Mouse (Mus musculus) spleen, postnatal 4 days (tissue): ENCODE data around the gene Olfr222.
"Not testable (repeated sequence)": the region's sequence is repeated elsewhere in the genome, so short reads cannot be mapped to it uniquely, and the experiment has no call there.

Source experiments
- DNase-seq, 2 experiments: peaks; one replicate each; pipeline ENCODE4 v3.0.0; 2022; ENCODE audit warnings: low spot score in 2 of 2

Olfr222 gene

GRCm38 (mm10) chr11:59576135-59576534 lies at the start of gene Olfr222:
TSS of gene Olfr222 (minus strand) at chr11:59576235.
- not testable (repeated sequence) for DNase-seq

- DNase-seq, result peak in 1 of 2 experiments; percentile 34
These were observed 48.1 kb upstream of the Olfr222 start for GRCm38 (mm10) chr11:59624017-59624630.

- DNase-seq, result no peak
These were observed 46.2 kb upstream of the Olfr222 start for GRCm38 (mm10) chr11:59622214-59622613.

DNA sequence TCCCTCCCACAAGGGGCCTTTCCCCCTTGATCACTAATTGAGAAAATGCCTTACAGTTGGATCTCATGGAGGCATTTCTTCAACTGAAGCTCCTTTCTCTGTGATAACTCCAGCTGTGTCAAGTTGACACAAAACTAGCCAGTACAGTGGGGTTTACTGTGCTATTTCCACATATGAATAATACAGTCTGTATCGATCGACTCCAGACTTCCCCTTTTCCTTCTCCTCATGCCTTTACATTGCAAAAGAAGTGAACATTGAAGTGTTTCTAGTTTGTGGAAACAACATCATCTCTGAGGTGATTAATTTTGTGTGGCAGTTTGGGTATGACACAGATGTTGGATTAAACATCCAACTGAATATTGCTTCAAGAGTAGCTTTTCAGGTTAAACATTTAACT lies 41.0 kb upstream of the Olfr222 start:
- DNase-seq, result not testable (repeated sequence)

- DNase-seq, result no peak
These were observed 38.1 kb upstream of the Olfr222 start for GRCm38 (mm10) chr11:59614120-59614519.

DNA sequence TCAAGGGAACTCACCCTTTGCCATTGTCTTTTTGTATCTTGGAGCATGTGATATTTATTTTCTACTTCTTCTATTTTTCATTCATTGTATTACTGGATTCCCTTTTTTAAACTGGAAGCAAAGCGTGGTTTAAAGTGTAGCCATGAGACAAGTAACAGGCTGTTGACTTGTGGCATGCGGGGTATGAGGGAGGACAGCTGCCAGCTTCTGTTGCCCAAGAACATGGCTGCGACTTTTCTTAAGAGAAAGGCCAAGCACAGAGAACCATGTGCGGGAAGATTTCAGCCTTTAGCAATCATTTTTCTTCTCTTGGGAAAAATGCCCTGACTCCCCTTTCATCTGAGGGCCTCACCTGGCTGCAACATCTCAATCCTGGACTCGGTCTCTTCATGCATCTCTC lies 35.6 kb upstream of the Olfr222 start:
- DNase-seq, result no peak

DNA sequence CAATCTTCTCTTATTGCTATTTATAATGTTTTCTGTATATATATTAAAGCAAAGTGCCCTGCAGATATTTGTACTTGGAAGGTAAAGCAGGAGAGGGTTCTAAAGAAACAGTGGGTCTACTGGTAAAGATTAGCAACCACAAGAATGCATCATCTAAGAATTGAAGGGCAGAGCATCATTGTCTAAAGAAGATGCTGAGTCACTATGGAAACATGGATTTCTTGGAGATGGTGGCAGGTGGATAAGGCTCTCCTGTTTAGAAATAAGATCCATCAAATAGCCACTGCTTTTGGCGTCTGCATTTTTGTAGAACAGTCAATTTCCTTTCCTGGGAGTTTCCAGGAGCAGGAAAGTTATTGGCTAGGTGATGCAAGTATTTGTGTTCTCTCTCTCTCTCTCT lies 26.3 kb upstream of the Olfr222 start:
- no peak for DNase-seq

DNA sequence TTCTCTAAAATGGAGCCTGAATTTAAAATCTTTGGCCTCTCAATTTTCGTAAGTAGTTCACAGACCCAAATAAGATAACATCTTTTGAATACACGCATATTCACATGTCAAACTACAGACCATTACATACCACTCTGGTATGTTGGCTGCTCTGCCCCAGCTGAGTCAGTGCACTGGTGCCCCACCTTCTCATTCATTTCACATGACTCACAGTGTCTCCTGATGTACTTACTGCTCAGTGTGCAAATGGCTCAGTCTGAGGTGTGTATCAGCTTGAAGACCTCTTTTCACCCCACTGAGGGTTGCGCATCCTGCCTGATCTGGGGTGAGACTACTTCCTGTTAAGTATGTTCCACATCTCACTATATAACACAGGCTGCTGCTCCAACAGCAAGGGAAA lies 24.8 kb upstream of the Olfr222 start:
- no peak for DNase-seq

DNA sequence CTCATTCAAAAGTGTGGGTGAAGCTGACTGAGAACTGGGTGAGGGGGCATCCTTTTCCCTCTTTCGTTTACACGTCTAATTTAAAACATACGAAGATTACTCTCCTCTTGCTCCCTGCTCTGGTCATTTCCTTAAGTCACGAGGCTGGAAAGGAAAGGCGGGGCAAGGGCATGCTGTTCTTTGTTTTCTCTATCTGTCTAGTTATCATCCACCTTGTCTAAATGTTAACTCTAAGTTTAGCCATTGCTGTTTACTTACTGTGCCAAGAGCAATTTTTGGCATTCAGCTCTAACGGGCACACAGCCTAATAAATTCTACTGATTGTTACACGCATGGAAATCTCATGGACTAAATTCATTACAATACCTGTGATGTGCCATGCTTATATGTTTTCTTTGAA lies 23.2 kb upstream of the Olfr222 start:
- no peak for DNase-seq

DNA sequence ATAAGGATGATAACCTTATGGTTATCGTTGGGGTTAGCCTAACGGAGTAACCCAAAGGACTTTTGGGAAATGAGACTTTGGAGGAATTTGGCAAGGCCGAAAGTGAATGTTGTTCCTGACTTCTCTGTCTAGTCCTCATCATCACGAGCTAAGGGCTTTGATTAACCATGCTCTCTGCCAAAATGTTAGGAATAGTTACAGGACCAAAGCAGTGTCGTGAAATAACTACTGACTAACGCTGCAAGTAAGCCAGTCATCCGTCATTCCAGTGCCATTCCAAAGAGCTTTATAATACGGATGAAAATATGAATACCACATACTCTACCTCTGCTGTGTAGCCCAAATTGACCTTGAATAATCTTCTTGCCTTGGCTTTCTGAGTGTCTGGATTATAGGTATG lies 20.9 kb upstream of the Olfr222 start:
- no peak for DNase-seq

DNA sequence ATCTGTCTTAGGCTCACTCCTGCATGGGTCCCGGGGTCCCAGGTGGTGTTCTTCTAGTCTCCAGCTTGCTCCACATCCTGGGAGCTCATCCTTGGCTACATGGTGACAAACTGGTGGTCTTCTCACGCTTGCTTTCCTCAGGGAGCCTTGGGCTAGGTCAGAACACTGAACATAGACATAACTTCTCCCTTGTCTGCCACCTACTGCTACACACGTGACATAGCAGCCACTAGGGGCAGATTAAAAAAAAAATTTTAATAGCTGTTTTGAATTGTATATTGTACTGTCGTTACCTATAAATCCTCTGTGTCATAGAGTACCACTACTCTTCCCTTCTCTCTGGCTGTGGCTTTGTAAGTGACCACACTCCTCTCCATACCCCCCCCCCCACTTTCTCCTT lies 20.1 kb upstream of the Olfr222 start:
- no peak for DNase-seq

DNA sequence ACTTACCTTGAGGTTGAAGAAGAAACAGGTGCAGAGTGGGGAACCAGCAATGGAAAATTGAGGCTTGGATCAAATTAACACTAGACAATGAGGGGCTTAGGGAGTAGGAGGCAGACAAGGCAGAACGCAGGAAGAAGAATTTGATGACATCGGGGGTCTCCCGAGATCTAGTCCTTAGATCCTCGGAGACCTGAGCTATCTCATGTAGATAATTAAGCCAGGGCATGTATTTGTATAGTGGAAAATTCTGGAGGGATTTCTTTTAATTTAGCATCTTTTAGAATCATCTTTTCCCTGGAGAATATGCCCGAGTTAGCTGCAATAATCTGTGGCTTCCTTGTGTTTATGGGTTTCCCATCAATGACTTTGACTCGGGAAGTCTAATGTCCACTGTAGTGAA lies 17.2 kb upstream of the Olfr222 start, which contains the start of gene Olfr223:
TSS of gene Olfr223 (minus strand) at position 101 of the 400 bp plus-strand sequence.
- no peak for DNase-seq

GRCm38 (mm10) chr11:59589496-59589895 lies 13.5 kb upstream of the Olfr222 start:
- DNase-seq, result no peak

DNA sequence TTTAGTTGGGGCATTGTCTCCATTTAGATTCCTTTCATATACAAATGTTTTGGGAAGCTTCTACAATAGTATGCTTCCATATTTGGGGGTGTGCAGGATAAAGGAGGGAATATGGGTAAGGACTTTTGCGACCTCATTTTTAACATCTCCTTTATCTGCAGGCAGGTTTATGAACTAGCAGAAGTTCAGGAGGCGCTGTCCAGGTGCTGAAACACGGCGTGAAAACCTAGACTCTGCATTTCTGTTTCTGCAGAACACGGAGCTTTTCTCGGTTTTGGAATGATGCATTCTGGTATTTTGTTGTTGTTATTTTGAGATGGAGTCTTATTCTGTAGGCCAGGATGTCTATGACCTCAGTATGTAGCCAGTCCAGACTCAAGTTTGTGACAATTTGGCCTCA lies 8.5 kb upstream of the Olfr222 start:
- no peak for DNase-seq

- DNase-seq, result no peak
These were observed 309 bp downstream of the Olfr222 start for GRCm38 (mm10) chr11:59575726-59576125.

GRCm38 (mm10) chr11:59569306-59569705 lies 6.7 kb downstream of the Olfr222 start:
- DNase-seq, result no peak

- DNase-seq, result no peak
These were observed 13.2 kb downstream of the Olfr222 start for GRCm38 (mm10) chr11:59562837-59563236.

- no peak for DNase-seq
These were observed 13.7 kb downstream of the Olfr222 start for GRCm38 (mm10) chr11:59562336-59562735.

DNA sequence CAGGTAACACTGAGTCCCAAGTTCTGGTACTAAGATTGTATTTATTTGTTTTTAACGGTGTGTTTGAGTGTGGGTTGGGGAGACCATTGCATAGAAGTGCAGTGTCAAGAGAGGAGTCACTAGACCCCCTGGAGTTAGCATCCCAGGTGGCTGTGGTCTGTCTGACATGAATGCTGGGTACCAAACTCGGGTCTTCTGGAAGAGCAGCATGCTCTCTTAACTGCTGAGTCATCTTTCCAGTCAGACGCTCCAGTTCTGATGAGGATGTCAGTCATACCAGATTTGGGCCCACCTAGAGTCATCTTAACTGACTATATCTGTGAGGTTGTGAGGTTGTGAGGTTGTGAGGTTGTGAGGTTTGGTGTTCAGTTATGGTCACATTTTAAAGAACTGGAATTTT lies 15.1 kb downstream of the Olfr222 start:
- no peak for DNase-seq

DNA sequence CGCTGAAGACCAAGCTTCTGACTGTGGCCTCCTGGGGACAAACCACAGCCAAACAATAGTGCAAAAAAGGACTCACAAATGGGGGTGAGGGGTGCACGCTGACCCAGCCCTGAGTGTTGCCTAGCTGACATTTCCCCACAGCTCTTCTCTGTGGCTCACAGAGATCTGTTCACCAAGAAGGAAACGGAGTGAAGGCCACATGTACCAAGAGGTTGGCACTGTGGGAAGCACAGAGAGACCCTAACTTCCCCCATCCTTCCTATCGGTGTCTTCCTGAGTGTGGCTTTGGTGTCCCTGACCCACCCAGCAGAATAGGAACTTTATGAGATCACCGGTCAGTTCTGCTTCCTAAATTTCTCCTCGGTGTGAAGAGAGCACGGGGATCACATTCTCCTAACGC lies 21.5 kb downstream of the Olfr222 start:
- DNase-seq, result no peak

DNA sequence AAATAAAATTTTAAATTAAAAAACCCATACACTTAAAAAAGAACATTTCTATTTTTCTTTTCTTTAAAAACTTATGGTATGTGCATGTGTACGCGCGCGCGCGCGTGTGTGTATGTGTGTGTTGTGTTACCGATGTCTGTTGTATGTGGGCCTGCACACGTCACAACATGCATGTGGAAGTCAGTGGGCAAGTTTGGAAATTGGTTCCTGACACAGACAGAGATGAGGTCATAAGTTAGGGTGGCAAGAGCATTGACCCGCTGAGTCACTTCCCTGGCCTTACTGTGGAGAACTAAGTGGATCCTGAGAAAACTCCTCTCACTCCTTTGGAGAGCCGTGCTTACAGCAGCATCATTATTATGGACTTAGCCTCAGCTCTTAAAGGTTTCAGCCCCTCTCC lies 21.9 kb downstream of the Olfr222 start:
- DNase-seq, result no peak

- no peak for DNase-seq
These were observed 32.0 kb downstream of the Olfr222 start for GRCm38 (mm10) chr11:59544005-59544404.

DNA sequence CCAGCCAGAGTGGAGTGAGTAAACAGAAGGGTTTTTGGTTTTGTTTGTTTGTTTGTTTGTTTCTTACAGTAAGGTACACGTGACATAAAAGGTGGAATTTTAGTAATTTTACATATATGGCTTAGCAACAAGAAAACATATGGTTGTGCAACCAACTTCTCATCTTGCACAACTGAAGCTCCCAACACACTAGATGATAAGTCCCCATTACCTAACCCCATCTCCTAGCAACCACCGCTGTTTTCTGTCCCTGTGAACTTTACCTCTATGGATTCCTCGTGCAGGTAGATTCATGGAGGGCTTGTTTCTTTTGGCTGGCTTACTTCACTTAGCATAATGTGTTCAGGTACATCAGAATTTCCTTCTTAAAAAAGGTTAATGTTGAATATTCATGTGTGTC lies 32.7 kb downstream of the Olfr222 start:
- no peak for DNase-seq

GRCm38 (mm10) chr11:59542442-59542841 lies 33.6 kb downstream of the Olfr222 start:
- no peak for DNase-seq
